Mouse (Mus musculus) heart, adult 2 months (tissue): ENCODE data around the gene Stim1.

Experiments
- CTCF ChIP-seq: fragments of 200-600 bp; IDR thresholded peaks from 2 replicates; pipeline ENCODE4 v1.8.1; 2022; ENCODE audit warnings: antibody characterized with exemption, mild to moderate bottlenecking, moderate library complexity
- EP300 ChIP-seq: fragments of 200-500 bp; IDR thresholded peaks from 2 replicates; pipeline ENCODE4 v1.6.1; 2011; ENCODE audit warnings: low read depth, low read length, control low read depth; ENCODE audit not compliant: insufficient read depth

DNA sequence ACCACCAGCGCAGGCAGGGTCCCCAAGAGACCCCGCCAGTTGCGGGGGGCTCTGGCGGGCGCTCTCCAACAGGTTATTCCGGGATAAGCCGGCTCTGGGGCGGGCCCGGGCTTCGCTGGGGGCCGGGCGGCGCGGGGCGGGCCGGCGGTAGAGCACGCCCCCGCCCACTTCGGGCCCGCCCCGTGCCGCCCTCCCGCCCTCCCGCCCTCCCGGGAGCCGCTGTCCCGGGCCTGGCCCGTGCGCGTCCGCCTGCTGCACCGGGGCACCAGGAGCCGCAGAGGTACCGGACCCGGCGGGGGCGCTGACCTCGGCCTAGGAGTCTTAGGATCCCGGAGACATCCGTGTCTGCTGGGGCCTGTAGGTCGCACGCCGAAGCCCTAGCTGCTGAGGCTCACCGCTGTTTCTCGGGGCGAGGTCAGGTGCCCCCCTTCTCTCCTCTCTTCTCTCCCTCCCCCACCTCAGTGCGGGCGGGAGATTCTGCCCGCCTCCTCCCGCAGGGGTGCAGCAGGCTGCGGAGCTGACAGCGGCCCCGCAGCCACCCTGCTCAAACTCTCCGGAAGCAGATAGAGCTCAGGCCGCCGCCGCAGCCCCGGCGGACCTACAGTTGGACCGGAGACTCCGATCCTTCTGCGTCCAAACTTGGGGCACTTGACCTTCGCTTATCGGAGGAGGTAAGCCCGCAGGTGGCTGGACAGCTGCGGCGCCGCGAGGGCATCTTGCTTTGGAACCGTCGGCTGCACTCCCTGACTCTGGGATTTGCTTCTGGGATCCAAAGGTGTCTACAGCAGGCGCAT, at the start of gene Stim1:
- TF ChIP-seq CTCF: no peak
- no peak for TF ChIP-seq EP300
